Mouse (Mus musculus) MEL (cell line): ENCODE results near the gene Retreg1. TPM values are rescaled to one million over a fixed set of nuclear protein-coding genes. Genes with fewer than 3 reads are reported as not detected.

Experiments
- DNase-seq: peaks from one replicate; pipeline ENCODE4 v3.0.0; 2011; ENCODE audit warnings: low read depth, low spot score
- H3K27ac ChIP-seq: 2 replicates; pipeline ENCODE4 v1.5.1; 2012; ENCODE audit warnings: low read depth, mild to moderate bottlenecking, control low read depth, low read length, moderate library complexity; ENCODE audit not compliant: control insufficient read depth
- H3K27me3 ChIP-seq, 2 experiments: fragments of 150-350 bp in 1 of 2; sonication (generic) in 1 of 2; 2 replicates each; pipeline ENCODE4 v1.6.1; 2012; ENCODE audit warnings: low read length in 2 of 2, mild to moderate bottlenecking in 2 of 2, improper control_type of control experiment in 1 of 2, moderate library complexity in 1 of 2; ENCODE audit not compliant: insufficient read depth in 2 of 2, control insufficient read depth in 1 of 2
- H3K36me3 ChIP-seq, 2 experiments: 2 replicates each; pipeline ENCODE4 v1.6.1; 2012 to 2014; ENCODE audit warnings: low read length in 2 of 2, improper control_type of control experiment in 1 of 2, inconsistent platforms in 1 of 2, mild to moderate bottlenecking in 1 of 2; ENCODE audit not compliant: insufficient read depth in 2 of 2, control insufficient read depth in 1 of 2
- H3K4me1 ChIP-seq, 2 experiments: fragments of 150-350 bp in 1 of 2; sonication (generic) in 1 of 2; 2 replicates each; pipeline ENCODE4 v1.6.1; 2012; ENCODE audit warnings: low read length in 2 of 2, improper control_type of control experiment in 1 of 2, mild to moderate bottlenecking in 1 of 2; ENCODE audit not compliant: insufficient read depth in 2 of 2, control insufficient read depth in 1 of 2
- H3K4me3 ChIP-seq, 2 experiments: fragments of 150-350 bp in 1 of 2; sonication (generic) in 1 of 2; 2 replicates each; pipeline ENCODE4 v1.5.1; 2012; ENCODE audit warnings: low read depth in 2 of 2, low read length in 2 of 2, mild to moderate bottlenecking in 2 of 2, moderate library complexity in 2 of 2, control low read depth in 1 of 2, improper control_type of control experiment in 1 of 2; ENCODE audit not compliant: control insufficient read depth in 1 of 2, insufficient read depth in 1 of 2
- H3K79me2 ChIP-seq: 2 replicates; pipeline ENCODE4 v1.6.1; 2012; ENCODE audit warnings: mild to moderate bottlenecking, low read length, moderate library complexity; ENCODE audit not compliant: control insufficient read depth, poor library complexity, insufficient read depth
- H3K9ac ChIP-seq: 2 replicates; pipeline ENCODE4 v1.6.1; 2012; ENCODE audit warnings: low read depth, mild to moderate bottlenecking, control low read depth, low read length, moderate library complexity; ENCODE audit not compliant: control insufficient read depth, poor library complexity, severe bottlenecking
- H3K9me3 ChIP-seq: fragments of 150-350 bp; sonication (generic); replicated peaks from 2 replicates; pipeline ENCODE4 v1.6.1; 2012; ENCODE audit warnings: mild to moderate bottlenecking, low read length, improper control_type of control experiment, moderate library complexity; ENCODE audit not compliant: insufficient read depth
- CHD2 ChIP-seq: IDR thresholded peaks from 2 replicates; pipeline ENCODE4 v1.6.1; 2011; ENCODE audit warnings: low read length, improper control_type of control experiment
- CTCF ChIP-seq, 3 experiments: IDR thresholded peaks in 2 of 3; conservative IDR thresholded peaks in 1 of 3; 2 replicates each; pipeline ENCODE4 v1.5.1; 2011 to 2012; ENCODE audit warnings: low read length in 3 of 3, low read depth in 2 of 3, mild to moderate bottlenecking in 2 of 3, improper control_type of control experiment in 1 of 3, inconsistent platforms in 1 of 3, mixed read lengths in 1 of 3, moderate library complexity in 1 of 3; ENCODE audit not compliant: control insufficient read depth in 1 of 3, insufficient read depth in 1 of 3, poor library complexity in 1 of 3, severe bottlenecking in 1 of 3
- ETS1 ChIP-seq: IDR thresholded peaks from 2 replicates; pipeline ENCODE4 v1.6.1; 2012; ENCODE audit warnings: low read depth, mild to moderate bottlenecking, inconsistent platforms, low read length, improper control_type of control experiment, moderate library complexity
- HCFC1 ChIP-seq: IDR thresholded peaks from 2 replicates; pipeline ENCODE4 v1.6.1; 2012; ENCODE audit warnings: low read depth, mild to moderate bottlenecking, inconsistent platforms, low read length, improper control_type of control experiment, moderate library complexity
- MAFK ChIP-seq: IDR thresholded peaks from 2 replicates; pipeline ENCODE4 v1.6.1; 2011; ENCODE audit warnings: low read depth, mild to moderate bottlenecking, low read length, improper control_type of control experiment, borderline replicate concordance
- MAZ ChIP-seq: IDR thresholded peaks from 2 replicates; pipeline ENCODE4 v1.6.1; 2012; ENCODE audit warnings: low read depth, mild to moderate bottlenecking, inconsistent platforms, low read length, improper control_type of control experiment
- MXI1 ChIP-seq: IDR thresholded peaks from 2 replicates; pipeline ENCODE4 v1.6.1; 2011; ENCODE audit warnings: mild to moderate bottlenecking, low read depth, low read length, improper control_type of control experiment
- NELFE ChIP-seq: IDR thresholded peaks from 2 replicates; pipeline ENCODE4 v1.6.1; 2011; ENCODE audit warnings: low read depth, low read length, improper control_type of control experiment
- RCOR1 ChIP-seq: IDR thresholded peaks from 2 replicates; pipeline ENCODE4 v1.6.1; 2012; ENCODE audit warnings: low read depth, mild to moderate bottlenecking, inconsistent platforms, low read length, improper control_type of control experiment
- TCF12 ChIP-seq: IDR thresholded peaks from 2 replicates; pipeline ENCODE4 v1.6.1; 2014; ENCODE audit warnings: low read depth, mild to moderate bottlenecking, inconsistent platforms, low read length, improper control_type of control experiment, moderate library complexity
- USF1 ChIP-seq: IDR thresholded peaks from 2 replicates; pipeline ENCODE4 v1.6.1; 2014; ENCODE audit warnings: low read depth, mild to moderate bottlenecking, inconsistent platforms, low read length, improper control_type of control experiment, moderate library complexity
- USF2 ChIP-seq, 2 experiments: IDR thresholded peaks; 2 replicates each; pipeline ENCODE4 v1.6.1; 2011 to 2012; ENCODE audit warnings: improper control_type of control experiment in 2 of 2, low read length in 2 of 2, borderline replicate concordance in 1 of 2, inconsistent platforms in 1 of 2, low read depth in 1 of 2, mild to moderate bottlenecking in 1 of 2; ENCODE audit not compliant: insufficient read depth in 1 of 2
- ZKSCAN1 ChIP-seq: IDR thresholded peaks from 2 replicates; pipeline ENCODE4 v1.6.1; 2012; ENCODE audit warnings: low read depth, mild to moderate bottlenecking, inconsistent platforms, low read length, improper control_type of control experiment, moderate library complexity
- polyA plus RNA-seq, 2 experiments: library from polyadenylated mRNA; stranded (reverse) in 1 of 2; unstranded in 1 of 2; fragments of >175 nt in 1 of 2; fragments of >200 nt in 1 of 2; gene quantifications; 2 replicates each; pipeline versions ENCODE4 v1.2.1 to v1.2.4; 2012; ENCODE audit warnings: low replicate concordance in 2 of 2, low read depth in 1 of 2; ENCODE audit not compliant: insufficient read length in 2 of 2, insufficient read depth in 1 of 2, missing spikeins in 1 of 2
- total RNA-seq: library from RNA; depleted of rRNA; stranded (reverse); fragments of 300-350 nt; gene quantifications from 2 replicates; pipeline ENCODE4 v1.2.3, GENCODE M21; 2012

Retreg1 gene
- total and polyA plus RNA-seq, 3 experiments = 3.1 to 7.6 TPM; not detected in 1

- TF ChIP-seq MAFK (no peak), ZKSCAN1 (no peak), TCF12 (no peak), CTCF (IDR thresholded peaks at IDR 0.05 in 2 of 3, conservative IDR thresholded peaks at IDR 0.05 in 1 of 3; ENCODE audit: control insufficient read depth in 1 of 3, insufficient read depth in 1 of 3, low read depth in 2 of 3, low read length in 3 of 3, poor library complexity in 1 of 3, severe bottlenecking in 1 of 3) (no peak), MAZ (no peak)
- no peak for DNase-seq
These were observed 113.0 kb downstream of the Retreg1 start for GRCm38 (mm10) chr15:25956001-25956400.

DNA sequence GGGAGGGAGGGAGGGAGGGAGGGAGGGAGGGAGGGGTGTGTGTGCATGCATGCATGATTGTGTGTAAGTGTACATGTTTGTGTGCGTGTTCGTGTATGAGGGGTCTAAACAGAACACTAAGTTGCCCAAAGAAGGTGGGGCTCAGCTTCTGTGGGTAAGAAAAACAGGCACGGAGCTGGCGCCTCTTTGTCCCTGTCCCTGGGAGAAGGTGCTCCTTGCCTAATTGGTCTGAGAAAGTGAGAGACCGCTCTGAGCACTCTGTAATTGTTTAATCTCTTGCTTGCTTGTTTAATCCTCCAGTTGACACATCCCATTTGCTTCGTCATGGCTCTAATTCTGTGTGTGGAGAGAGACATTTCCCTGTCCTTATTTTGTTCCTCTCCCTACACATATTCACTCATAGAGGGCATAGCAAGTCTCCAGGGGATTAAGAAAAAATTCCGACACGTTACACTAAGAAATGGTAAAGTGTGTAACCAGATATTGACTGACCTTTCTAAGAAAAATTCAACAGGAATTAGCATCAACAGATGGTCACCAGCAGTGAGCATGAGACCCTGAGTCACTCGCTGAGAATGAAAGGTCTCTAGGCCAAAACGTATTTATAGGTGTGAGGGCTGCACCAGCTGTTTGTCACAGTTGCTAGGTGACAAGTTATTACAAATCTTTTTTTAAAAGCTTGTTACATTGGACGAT lies 113.6 kb downstream of the Retreg1 start:
- DNase-seq = no peak
- Histone ChIP-seq H3K9me3 (no peaks in the 10 kb centered on the region), H3K79me2 (no peaks in the 10 kb centered on the region), H3K4me1 (no peaks in the 10 kb centered on the region), H3K27me3 (no peaks in the 10 kb centered on the region), H3K36me3 (no peaks in the 10 kb centered on the region), H3K9ac (no peak overlapping the region), H3K4me3 (no peak overlapping the region), H3K27ac (no peak overlapping the region)
- TF ChIP-seq HCFC1 (no peak), MXI1 (no peak), USF1 (no peak), USF2 (IDR thresholded peaks at IDR 0.05; ENCODE audit: borderline replicate concordance in 1 of 2, insufficient read depth in 1 of 2, low read depth in 1 of 2, low read length in 2 of 2) (no peak), MAZ (no peak), ETS1 (no peak)

More at GRCm38 (mm10) chr15:25956001-25956400, 113.0 kb downstream of the Retreg1 start:
- no peaks in the 10 kb centered on the region; a peak in 1 of 4 replicates for H3K36me3 ChIP-seq
- H3K4me3 ChIP-seq = no peak overlapping the region
- no peaks in the 10 kb centered on the region for H3K9me3 ChIP-seq
- no peak overlapping the region for H3K9ac ChIP-seq
- H3K79me2 ChIP-seq = no peaks in the 10 kb centered on the region
- H3K27ac ChIP-seq = no peak overlapping the region
- no peaks in the 10 kb centered on the region for H3K4me1 ChIP-seq
- no peaks in the 10 kb centered on the region for H3K27me3 ChIP-seq

DNA sequence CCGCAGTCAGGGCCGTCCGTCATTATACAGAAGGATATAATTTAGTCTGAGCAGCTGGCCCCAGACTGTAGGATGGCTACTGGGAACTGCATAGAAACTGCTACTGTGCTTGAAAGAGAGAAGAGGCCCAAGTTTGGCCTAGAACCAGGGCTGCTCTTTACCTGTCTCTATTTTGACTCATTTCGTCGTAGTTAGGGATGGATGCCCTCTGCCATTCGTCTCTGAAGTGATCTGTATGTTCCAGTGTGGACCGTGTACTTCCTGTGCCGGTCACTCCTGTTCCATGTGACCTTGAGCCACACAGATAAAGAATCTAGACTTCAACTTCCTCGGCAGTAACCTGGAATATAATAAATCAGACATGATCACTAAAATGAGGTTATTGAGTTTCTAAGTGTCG lies 114.7 kb downstream of the Retreg1 start:
- Histone ChIP-seq H3K9ac (no peak overlapping the region), H3K27me3 (no peaks in the 10 kb centered on the region), H3K79me2 (no peaks in the 10 kb centered on the region), H3K27ac (no peak overlapping the region), H3K9me3 (no peaks in the 10 kb centered on the region), H3K4me3 (no peak overlapping the region), H3K4me1 (no peaks in the 10 kb centered on the region), H3K36me3 (no peaks in the 10 kb centered on the region)
- no peak for TF ChIP-seq CHD2
- TF ChIP-seq RCOR1 = no peak
- no peak for TF ChIP-seq NELFE
- DNase-seq = no peak
